Mouse (Mus musculus) frontal cortex, adult (tissue): Measurements from ENCODE around the gene Zscan10.
A peak's percentile ranks its signal among the peaks of the same experiment; 100 is the strongest.

Experiments used
- ATAC-seq: cut with Nextera tagmentation; 2 replicates; pipeline ENCODE4 v1.9.2; 2017; ENCODE audit warnings: mild to moderate bottlenecking, moderate library complexity, mixed read lengths; ENCODE audit not compliant: low TSS enrichment

Gene Zscan10

GRCm38 (mm10) chr17:23600641-23601622 lies at the start of gene Zscan10:
Zscan10 (plus strand) TSS chr17:23600856.
- ATAC-seq: no peak

GRCm38 (mm10) chr17:23550856-23551255 lies 49.8 kb upstream of the Zscan10 start:
- ATAC-seq: peak; percentile 13; the same call in 1 of the 2 replicates

- ATAC-seq: no peak
Measured at GRCm38 (mm10) chr17:23551416-23551815, 49.2 kb upstream of the Zscan10 start.

- no peak for ATAC-seq
Measured at GRCm38 (mm10) chr17:23551963-23552362, 48.7 kb upstream of the Zscan10 start.

GRCm38 (mm10) chr17:23552896-23553633 lies 47.6 kb upstream of the Zscan10 start:
- ATAC-seq: no peak

- no peak for ATAC-seq
Measured at GRCm38 (mm10) chr17:23553634-23554120, 47.0 kb upstream of the Zscan10 start.

- no peak for ATAC-seq
Measured at GRCm38 (mm10) chr17:23554321-23554720, 46.3 kb upstream of the Zscan10 start.

GRCm38 (mm10) chr17:23555243-23555916 lies 45.3 kb upstream of the Zscan10 start:
- no peak for ATAC-seq

GRCm38 (mm10) chr17:23559767-23560166 lies 40.9 kb upstream of the Zscan10 start:
- ATAC-seq: no peak

- ATAC-seq: peak; percentile 96
Measured at GRCm38 (mm10) chr17:23563595-23564367, 36.9 kb upstream of the Zscan10 start, which contains the start of gene Zfp213. Zfp213 (minus strand) TSS chr17:23564238.

- peak; percentile 70 for ATAC-seq
Measured at GRCm38 (mm10) chr17:23564368-23564715, 36.3 kb upstream of the Zscan10 start.

GRCm38 (mm10) chr17:23566787-23567186 lies 33.9 kb upstream of the Zscan10 start:
- ATAC-seq: no peak

GRCm38 (mm10) chr17:23568370-23568769 lies 32.3 kb upstream of the Zscan10 start:
- no peak for ATAC-seq

- ATAC-seq: no peak
Measured at GRCm38 (mm10) chr17:23570017-23570416, 30.6 kb upstream of the Zscan10 start.

- ATAC-seq: peak; percentile 70
Measured at GRCm38 (mm10) chr17:23571084-23571483, 29.6 kb upstream of the Zscan10 start.

GRCm38 (mm10) chr17:23572059-23572458 lies 28.6 kb upstream of the Zscan10 start:
- ATAC-seq: no peak

GRCm38 (mm10) chr17:23574130-23574529 lies 26.5 kb upstream of the Zscan10 start:
- ATAC-seq: no peak

GRCm38 (mm10) chr17:23575951-23576552 lies 24.6 kb upstream of the Zscan10 start:
- no peak for ATAC-seq

GRCm38 (mm10) chr17:23584786-23585185 lies 15.9 kb upstream of the Zscan10 start:
- no peak for ATAC-seq

- peak; percentile 95 for ATAC-seq
Measured at GRCm38 (mm10) chr17:23585721-23586491, 14.8 kb upstream of the Zscan10 start.
